Mouse (Mus musculus) MEL (cell line): ENCODE measurements around the gene Gxylt1. TPM values are rescaled to one million over a fixed set of nuclear protein-coding genes. Genes with fewer than 3 reads are reported as not detected.

Experiments
- DNase-seq: peaks from one replicate; pipeline ENCODE4 v3.0.0; 2011; ENCODE audit warnings: low read depth, low spot score
- H3K27ac ChIP-seq: 2 replicates; pipeline ENCODE4 v1.5.1; 2012; ENCODE audit warnings: low read depth, mild to moderate bottlenecking, control low read depth, low read length, moderate library complexity; ENCODE audit not compliant: control insufficient read depth
- H3K27me3 ChIP-seq, 2 experiments: fragments of 150-350 bp in 1 of 2; sonication (generic) in 1 of 2; 2 replicates each; pipeline ENCODE4 v1.6.1; 2012; ENCODE audit warnings: low read length in 2 of 2, mild to moderate bottlenecking in 2 of 2, improper control_type of control experiment in 1 of 2, moderate library complexity in 1 of 2; ENCODE audit not compliant: insufficient read depth in 2 of 2, control insufficient read depth in 1 of 2
- H3K36me3 ChIP-seq, 2 experiments: 2 replicates each; pipeline ENCODE4 v1.6.1; 2012 to 2014; ENCODE audit warnings: low read length in 2 of 2, improper control_type of control experiment in 1 of 2, inconsistent platforms in 1 of 2, mild to moderate bottlenecking in 1 of 2; ENCODE audit not compliant: insufficient read depth in 2 of 2, control insufficient read depth in 1 of 2
- H3K4me1 ChIP-seq, 2 experiments: fragments of 150-350 bp in 1 of 2; sonication (generic) in 1 of 2; 2 replicates each; pipeline ENCODE4 v1.6.1; 2012; ENCODE audit warnings: low read length in 2 of 2, improper control_type of control experiment in 1 of 2, mild to moderate bottlenecking in 1 of 2; ENCODE audit not compliant: insufficient read depth in 2 of 2, control insufficient read depth in 1 of 2
- H3K4me3 ChIP-seq, 2 experiments: fragments of 150-350 bp in 1 of 2; sonication (generic) in 1 of 2; 2 replicates each; pipeline ENCODE4 v1.5.1; 2012; ENCODE audit warnings: low read depth in 2 of 2, low read length in 2 of 2, mild to moderate bottlenecking in 2 of 2, moderate library complexity in 2 of 2, control low read depth in 1 of 2, improper control_type of control experiment in 1 of 2; ENCODE audit not compliant: control insufficient read depth in 1 of 2, insufficient read depth in 1 of 2
- H3K79me2 ChIP-seq: 2 replicates; pipeline ENCODE4 v1.6.1; 2012; ENCODE audit warnings: mild to moderate bottlenecking, low read length, moderate library complexity; ENCODE audit not compliant: control insufficient read depth, poor library complexity, insufficient read depth
- H3K9ac ChIP-seq: 2 replicates; pipeline ENCODE4 v1.6.1; 2012; ENCODE audit warnings: low read depth, mild to moderate bottlenecking, control low read depth, low read length, moderate library complexity; ENCODE audit not compliant: control insufficient read depth, poor library complexity, severe bottlenecking
- H3K9me3 ChIP-seq: fragments of 150-350 bp; sonication (generic); replicated peaks from 2 replicates; pipeline ENCODE4 v1.6.1; 2012; ENCODE audit warnings: mild to moderate bottlenecking, low read length, improper control_type of control experiment, moderate library complexity; ENCODE audit not compliant: insufficient read depth
- CHD1 ChIP-seq: IDR thresholded peaks from 2 replicates; pipeline ENCODE4 v1.6.1; 2012; ENCODE audit warnings: low read depth, mild to moderate bottlenecking, inconsistent platforms, low read length, improper control_type of control experiment
- CHD2 ChIP-seq: IDR thresholded peaks from 2 replicates; pipeline ENCODE4 v1.6.1; 2011; ENCODE audit warnings: low read length, improper control_type of control experiment
- CTCF ChIP-seq, 3 experiments: IDR thresholded peaks in 2 of 3; conservative IDR thresholded peaks in 1 of 3; 2 replicates each; pipeline ENCODE4 v1.5.1; 2011 to 2012; ENCODE audit warnings: low read length in 3 of 3, low read depth in 2 of 3, mild to moderate bottlenecking in 2 of 3, improper control_type of control experiment in 1 of 3, inconsistent platforms in 1 of 3, mixed read lengths in 1 of 3, moderate library complexity in 1 of 3; ENCODE audit not compliant: control insufficient read depth in 1 of 3, insufficient read depth in 1 of 3, poor library complexity in 1 of 3, severe bottlenecking in 1 of 3
- E2F4 ChIP-seq: IDR thresholded peaks from 2 replicates; pipeline ENCODE4 v1.6.1; 2011; ENCODE audit warnings: low read depth, low read length, improper control_type of control experiment, borderline replicate concordance
- ETS1 ChIP-seq: IDR thresholded peaks from 2 replicates; pipeline ENCODE4 v1.6.1; 2012; ENCODE audit warnings: low read depth, mild to moderate bottlenecking, inconsistent platforms, low read length, improper control_type of control experiment, moderate library complexity
- GATA1 ChIP-seq: IDR thresholded peaks from 2 replicates; pipeline ENCODE4 v1.6.1; 2011; ENCODE audit warnings: low read depth, low read length, improper control_type of control experiment
- HCFC1 ChIP-seq: IDR thresholded peaks from 2 replicates; pipeline ENCODE4 v1.6.1; 2012; ENCODE audit warnings: low read depth, mild to moderate bottlenecking, inconsistent platforms, low read length, improper control_type of control experiment, moderate library complexity
- MAFK ChIP-seq: IDR thresholded peaks from 2 replicates; pipeline ENCODE4 v1.6.1; 2011; ENCODE audit warnings: low read depth, mild to moderate bottlenecking, low read length, improper control_type of control experiment, borderline replicate concordance
- MAX ChIP-seq: IDR thresholded peaks from 2 replicates; pipeline ENCODE4 v1.6.1; 2011; ENCODE audit warnings: low read length, improper control_type of control experiment
- MAZ ChIP-seq: IDR thresholded peaks from 2 replicates; pipeline ENCODE4 v1.6.1; 2012; ENCODE audit warnings: low read depth, mild to moderate bottlenecking, inconsistent platforms, low read length, improper control_type of control experiment
- MEF2A ChIP-seq: IDR thresholded peaks from 2 replicates; pipeline ENCODE4 v1.6.1; 2014; ENCODE audit warnings: low read depth, mild to moderate bottlenecking, inconsistent platforms, low read length, improper control_type of control experiment; ENCODE audit not compliant: poor library complexity, insufficient replicate concordance, severe bottlenecking; ENCODE audit errors: extremely low read depth
- MXI1 ChIP-seq: IDR thresholded peaks from 2 replicates; pipeline ENCODE4 v1.6.1; 2011; ENCODE audit warnings: mild to moderate bottlenecking, low read depth, low read length, improper control_type of control experiment
- MYB ChIP-seq: IDR thresholded peaks from 2 replicates; pipeline ENCODE4 v1.6.1; 2011; ENCODE audit warnings: mild to moderate bottlenecking, low read depth, low read length, improper control_type of control experiment
- NELFE ChIP-seq: IDR thresholded peaks from 2 replicates; pipeline ENCODE4 v1.6.1; 2011; ENCODE audit warnings: low read depth, low read length, improper control_type of control experiment
- POLR2A ChIP-seq, 2 experiments: IDR thresholded peaks; 2 replicates each; pipeline ENCODE4 v1.6.1; 2011 to 2012; ENCODE audit warnings: low read length in 2 of 2, mild to moderate bottlenecking in 2 of 2, control low read depth in 1 of 2, improper control_type of control experiment in 1 of 2, low read depth in 1 of 2, moderate library complexity in 1 of 2; ENCODE audit not compliant: control insufficient read depth in 1 of 2, insufficient read depth in 1 of 2, poor library complexity in 1 of 2
- POLR2AphosphoS2 ChIP-seq: IDR thresholded peaks from 2 replicates; pipeline ENCODE4 v1.6.1; 2011; ENCODE audit warnings: low read length, improper control_type of control experiment
- POLR2AphosphoS5 ChIP-seq: IDR thresholded peaks from 2 replicates; pipeline ENCODE4 v1.6.1; 2012; ENCODE audit warnings: low read depth, borderline replicate concordance, mild to moderate bottlenecking, inconsistent platforms, low read length, moderate library complexity, mixed read lengths
- RAD21 ChIP-seq: IDR thresholded peaks from 2 replicates; pipeline ENCODE4 v1.6.1; 2011; ENCODE audit warnings: mild to moderate bottlenecking, low read depth, low read length, improper control_type of control experiment
- RCOR1 ChIP-seq: IDR thresholded peaks from 2 replicates; pipeline ENCODE4 v1.6.1; 2012; ENCODE audit warnings: low read depth, mild to moderate bottlenecking, inconsistent platforms, low read length, improper control_type of control experiment
- SMC3 ChIP-seq: IDR thresholded peaks from 2 replicates; pipeline ENCODE4 v1.6.1; 2011; ENCODE audit warnings: low read depth, low read length, improper control_type of control experiment
- ZKSCAN1 ChIP-seq: IDR thresholded peaks from 2 replicates; pipeline ENCODE4 v1.6.1; 2012; ENCODE audit warnings: low read depth, mild to moderate bottlenecking, inconsistent platforms, low read length, improper control_type of control experiment, moderate library complexity
- polyA plus RNA-seq, 2 experiments: library from polyadenylated mRNA; stranded (reverse) in 1 of 2; unstranded in 1 of 2; fragments of >175 nt in 1 of 2; fragments of >200 nt in 1 of 2; gene quantifications; 2 replicates each; pipeline versions ENCODE4 v1.2.1 to v1.2.4; 2012; ENCODE audit warnings: low replicate concordance in 2 of 2, low read depth in 1 of 2; ENCODE audit not compliant: insufficient read length in 2 of 2, insufficient read depth in 1 of 2, missing spikeins in 1 of 2
- total RNA-seq: library from RNA; depleted of rRNA; stranded (reverse); fragments of 300-350 nt; gene quantifications from 2 replicates; pipeline ENCODE4 v1.2.3, GENCODE M21; 2012

Gene Gxylt1
- total and polyA plus RNA-seq, 3 experiments, result 5.3 to 48.9 (median 9.9) TPM

DNA sequence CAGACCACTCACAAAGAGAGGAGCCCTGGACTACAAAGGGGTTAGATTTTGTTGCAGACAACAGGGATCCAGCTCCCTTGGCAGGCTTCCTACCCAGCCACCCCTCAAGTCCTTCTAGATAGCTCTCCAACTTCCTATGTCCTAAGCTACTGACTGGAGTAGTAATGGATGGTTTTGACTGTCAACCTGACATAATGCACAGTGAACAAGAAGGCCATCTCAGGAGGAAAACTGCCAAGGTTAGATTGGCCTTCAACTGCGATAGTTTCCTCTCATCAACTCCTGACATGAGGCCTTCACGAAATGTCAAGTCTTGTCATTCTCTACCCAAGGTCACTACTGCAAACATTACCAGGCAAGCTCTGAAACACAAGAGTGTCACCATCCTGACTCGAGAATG is 10.8 kb downstream of the Gxylt1 start:
- no peaks in the 10 kb centered on the region for H3K9me3 ChIP-seq
- TF ChIP-seq POLR2AphosphoS2 (no peak), POLR2AphosphoS5 (no peak), CTCF (IDR thresholded peaks at IDR 0.05 in 2 of 3, conservative IDR thresholded peaks at IDR 0.05 in 1 of 3; ENCODE audit: control insufficient read depth in 1 of 3, insufficient read depth in 1 of 3, low read depth in 2 of 3, low read length in 3 of 3, poor library complexity in 1 of 3, severe bottlenecking in 1 of 3) (no peak), MYB (no peak), MEF2A (no peak), GATA1 (no peak), ETS1 (no peak), CHD1 (no peak), POLR2A (IDR thresholded peaks at IDR 0.05; ENCODE audit: control insufficient read depth in 1 of 2, insufficient read depth in 1 of 2, low read depth in 1 of 2, low read length in 2 of 2, poor library complexity in 1 of 2) (no peak), NELFE (no peak), MAFK (no peak), HCFC1 (no peak), MXI1 (no peak), RCOR1 (no peak), CHD2 (no peak)
- H3K9ac ChIP-seq, result no peak overlapping the region
- peaks cover 0 to 6% of the 10 kb centered on the region in 2 experiments; a peak in 2 of 4 replicates for H3K36me3 ChIP-seq
- H3K79me2 ChIP-seq, result peaks cover 7% of the 10 kb centered on the region
- H3K4me3 ChIP-seq, result no peak overlapping the region
- no peak overlapping the region for H3K27ac ChIP-seq
- H3K27me3 ChIP-seq, result no peaks in the 10 kb centered on the region
- H3K4me1 ChIP-seq, result peaks cover 3 to 5% of the 10 kb centered on the region in 2 experiments; a peak in 2 of 4 replicates
- no peak for DNase-seq

DNA sequence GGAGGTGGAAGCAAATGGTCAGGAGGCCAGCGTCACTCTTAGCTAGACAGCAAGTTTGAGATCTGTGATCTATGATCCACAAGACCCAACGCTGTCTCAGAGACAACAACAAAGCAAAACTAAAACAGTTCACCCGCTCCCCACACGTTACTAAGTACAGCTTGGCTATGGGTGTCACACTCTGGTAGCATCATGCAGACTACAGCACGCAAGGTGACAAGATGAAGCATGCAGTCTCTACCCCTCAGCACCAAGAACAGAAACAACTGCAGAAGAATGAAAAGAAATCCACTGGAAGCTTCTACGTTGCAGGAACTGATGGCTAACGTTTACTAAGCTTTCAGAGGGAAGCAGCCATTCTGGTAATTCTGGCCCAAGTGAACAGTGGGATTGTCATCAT is 11.4 kb downstream of the Gxylt1 start:
- H3K79me2 ChIP-seq, result peaks cover 6% of the 10 kb centered on the region
- no peaks in the 10 kb centered on the region for H3K27me3 ChIP-seq
- no peak overlapping the region for H3K27ac ChIP-seq
- peaks cover 0 to 6% of the 10 kb centered on the region in 2 experiments; a peak in 2 of 4 replicates for H3K36me3 ChIP-seq
- H3K4me3 ChIP-seq, result no peak overlapping the region
- H3K9ac ChIP-seq, result no peak overlapping the region
- no peak for DNase-seq
- H3K9me3 ChIP-seq, result no peaks in the 10 kb centered on the region
- peaks cover 3 to 5% of the 10 kb centered on the region in 2 experiments; a peak in 2 of 4 replicates for H3K4me1 ChIP-seq
- no peak for TF ChIP-seq MAZ
- no peak for TF ChIP-seq POLR2AphosphoS5
- no peak for TF ChIP-seq MAX
- no peak for TF ChIP-seq SMC3
- no peak for TF ChIP-seq POLR2AphosphoS2
- no peak for TF ChIP-seq E2F4
- no peak for TF ChIP-seq RAD21
- TF ChIP-seq RCOR1, result no peak
- TF ChIP-seq ZKSCAN1, result no peak
